Mouse (Mus musculus): ENCODE data around the gene Zscan21.

GRCm38 (mm10) chr5:138163046-138163445, 46.3 kb downstream of the Zscan21 start:
- TF ChIP-seq POLR2A (IDR thresholded peaks at IDR 0.05; ENCODE audit: extremely low read depth, insufficient read depth, low read length) (no peak), CTCF (IDR thresholded peaks at IDR 0.05; ENCODE audit: low read depth, low read length) (no peak)
